Mouse (Mus musculus): Measurements from ENCODE around the gene Ptprd. TPM values are rescaled to one million over a fixed set of nuclear protein-coding genes. Genes with fewer than 3 reads are reported as not detected.
A peak's percentile ranks its signal among the peaks of the same experiment; 100 is the strongest.
"Not testable (repeated sequence)": the region's sequence is repeated elsewhere in the genome, so short reads cannot be mapped to it uniquely, and the experiment has no call there.

Ptprd gene
- polyA plus RNA-seq, 1 experiment from 2014 or later = 76.0 TPM

DNA sequence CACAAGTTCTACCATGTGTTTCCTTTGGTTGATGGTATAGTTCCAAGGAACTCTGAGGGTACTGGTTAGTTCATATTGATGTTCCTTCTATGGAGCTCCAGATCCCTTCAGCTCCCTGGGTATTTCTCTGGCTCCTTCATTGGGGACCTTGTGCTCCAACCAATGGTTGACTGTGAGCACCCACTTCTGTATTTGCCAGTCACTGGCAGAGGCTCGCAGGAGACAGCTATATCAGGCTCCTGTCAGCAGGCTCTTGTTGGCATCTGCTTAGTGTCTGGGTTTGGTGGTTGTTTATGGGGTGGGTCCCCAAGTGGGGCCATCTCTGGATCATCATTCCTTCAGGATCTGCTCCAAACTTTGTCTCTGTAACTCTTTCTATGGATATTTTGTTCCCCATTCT lies 414.4 kb downstream of the Ptprd start:
- not testable (repeated sequence) for H3K27ac ChIP-seq (replicated peaks; ENCODE audit: low read depth, low read length); H3K4me1 ChIP-seq (ENCODE audit: control insufficient read depth, insufficient read depth, low read length); ATAC-seq (ENCODE audit: low FRiP score, low TSS enrichment); H3K4me3 ChIP-seq (replicated peaks; ENCODE audit: low read depth, low read length); DNase-seq; H3K9ac ChIP-seq (replicated peaks; ENCODE audit: low read length); H3K27me3 ChIP-seq (ENCODE audit: control insufficient read depth, insufficient read depth, low read length); H3K4me2 ChIP-seq (ENCODE audit: low read length); H3K9me3 ChIP-seq (ENCODE audit: control insufficient read depth, low read length); H3K36me3 ChIP-seq (ENCODE audit: control insufficient read depth, insufficient read depth, low read length)
- 87% methylated on average over 1 of the region's 1 CpGs for WGBS

DNA sequence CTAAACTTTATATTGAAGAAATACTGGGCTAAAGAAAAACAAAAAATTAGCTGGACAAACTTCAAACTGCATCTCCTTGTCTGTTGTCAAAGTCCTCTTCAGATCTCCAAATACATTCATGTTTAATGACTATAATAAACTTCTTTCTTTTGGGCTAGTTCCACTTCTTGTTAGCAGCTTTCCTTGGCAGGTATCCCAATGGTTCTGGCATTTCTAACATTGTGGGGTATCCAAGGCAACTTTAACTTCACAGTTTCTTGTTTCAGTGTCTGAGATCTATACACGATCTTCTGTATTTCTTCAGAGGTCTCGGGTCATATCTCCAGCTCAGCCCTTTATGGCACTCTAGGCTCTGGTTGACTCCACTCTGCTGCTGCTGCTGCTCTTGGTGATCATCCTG lies 434.5 kb downstream of the Ptprd start:
- no peak for DNase-seq
- Histone ChIP-seq H3K4me3 (replicated peaks; ENCODE audit: low read depth, low read length) (no peak overlapping the region), H3K27me3 (ENCODE audit: control insufficient read depth, insufficient read depth, low read length) (no peaks in the 10 kb centered on the region), H3K27ac (replicated peaks; ENCODE audit: low read depth, low read length) (no peak overlapping the region), H3K4me2 (ENCODE audit: low read length) (no peak overlapping the region), H3K36me3 (ENCODE audit: control insufficient read depth, insufficient read depth, low read length) (no peaks in the 10 kb centered on the region), H3K4me1 (ENCODE audit: control insufficient read depth, insufficient read depth, low read length) (no peaks in the 10 kb centered on the region), H3K9me3 (ENCODE audit: control insufficient read depth, low read length) (no peaks in the 10 kb centered on the region), H3K9ac (replicated peaks; ENCODE audit: low read length) (no peak overlapping the region)
- 87% methylated on average over 2 of the region's 2 CpGs for WGBS
- ATAC-seq (ENCODE audit: low FRiP score, low TSS enrichment) = no peak

DNA sequence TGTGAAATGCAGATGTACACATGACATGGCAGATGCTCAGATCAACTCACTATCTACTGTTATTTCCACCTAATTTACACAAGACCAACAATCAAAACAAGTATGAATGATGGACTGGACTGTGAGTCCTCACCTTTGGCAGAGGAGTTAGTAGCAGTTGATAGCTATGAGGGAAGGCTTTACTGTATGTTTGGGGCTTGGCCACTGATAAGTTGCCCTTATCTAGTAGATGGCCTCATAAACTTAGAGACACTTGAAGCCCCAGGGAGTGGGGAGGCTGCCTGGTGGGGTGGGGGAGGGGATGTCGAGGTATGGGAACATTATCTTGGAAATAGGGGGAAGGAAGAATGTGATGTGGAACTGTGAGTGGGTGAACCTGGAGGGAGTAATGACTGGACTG lies 448.0 kb downstream of the Ptprd start:
- DNase-seq (no peak), ATAC-seq (ENCODE audit: low FRiP score, low TSS enrichment) (no peak)
- Histone ChIP-seq H3K9me3 (ENCODE audit: control insufficient read depth, low read length) (no peaks in the 10 kb centered on the region), H3K4me1 (ENCODE audit: control insufficient read depth, insufficient read depth, low read length) (no peaks in the 10 kb centered on the region), H3K9ac (replicated peaks; ENCODE audit: low read length) (no peak overlapping the region), H3K27ac (replicated peaks; ENCODE audit: low read depth, low read length) (no peak overlapping the region), H3K36me3 (ENCODE audit: control insufficient read depth, insufficient read depth, low read length) (no peaks in the 10 kb centered on the region), H3K4me2 (ENCODE audit: low read length) (no peak overlapping the region), H3K27me3 (ENCODE audit: control insufficient read depth, insufficient read depth, low read length) (no peaks in the 10 kb centered on the region), H3K4me3 (replicated peaks; ENCODE audit: low read depth, low read length) (no peak overlapping the region)
- WGBS = 81% methylated on average over 1 of the region's 1 CpGs

DNA sequence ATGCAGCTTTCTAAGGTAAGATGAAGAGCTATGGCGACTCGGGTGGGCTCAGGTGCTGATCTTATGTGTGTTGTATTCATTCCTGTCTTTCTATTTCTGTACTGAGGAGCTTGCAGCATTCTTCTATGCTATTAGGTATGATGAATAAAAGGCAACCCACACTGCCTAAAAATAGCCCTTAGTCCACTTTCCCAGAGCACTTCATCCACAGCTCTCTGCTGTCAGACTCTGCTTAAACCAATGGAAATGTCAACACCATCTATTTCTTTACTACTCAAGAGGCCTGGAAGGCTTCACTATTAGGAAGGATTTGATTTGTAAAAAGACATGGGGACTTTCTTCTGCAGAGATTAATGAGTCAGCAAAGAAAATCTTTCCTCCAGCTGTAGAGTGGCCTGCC lies 468.4 kb downstream of the Ptprd start:
- WGBS = 86% methylated on average over 2 of the region's 2 CpGs
- H3K4me1 ChIP-seq (ENCODE audit: control insufficient read depth, insufficient read depth, low read length) = no peaks in the 10 kb centered on the region
- no peak overlapping the region for H3K4me2 ChIP-seq (ENCODE audit: low read length)
- H3K36me3 ChIP-seq (ENCODE audit: control insufficient read depth, insufficient read depth, low read length) = no peaks in the 10 kb centered on the region
- H3K9ac ChIP-seq (replicated peaks; ENCODE audit: low read length) = no peak overlapping the region
- H3K27me3 ChIP-seq (ENCODE audit: control insufficient read depth, insufficient read depth, low read length) = no peaks in the 10 kb centered on the region
- H3K27ac ChIP-seq (replicated peaks; ENCODE audit: low read depth, low read length) = no peak overlapping the region
- no peak for DNase-seq
- no peak for ATAC-seq (ENCODE audit: low FRiP score, low TSS enrichment)
- H3K4me3 ChIP-seq (replicated peaks; ENCODE audit: low read depth, low read length) = no peak overlapping the region
- no peaks in the 10 kb centered on the region for H3K9me3 ChIP-seq (ENCODE audit: control insufficient read depth, low read length)

DNA sequence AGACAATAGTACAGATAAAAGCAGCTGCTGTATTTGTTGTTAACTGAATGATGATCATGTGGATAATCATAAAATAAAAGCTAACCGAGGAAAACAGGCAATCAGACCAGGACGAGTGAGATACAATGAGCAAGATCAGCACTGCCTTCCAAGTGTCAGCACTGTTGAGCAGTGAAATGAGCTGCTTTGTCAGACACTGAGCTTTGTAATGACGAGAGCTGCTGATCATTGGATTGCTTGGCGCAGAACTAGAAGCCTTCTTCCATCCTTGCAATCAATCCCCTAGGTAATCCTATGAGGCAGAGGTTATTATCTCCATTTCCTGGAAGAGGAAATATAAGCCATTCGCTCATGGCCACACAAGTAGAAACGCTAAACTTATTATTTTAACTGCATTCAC lies 489.9 kb downstream of the Ptprd start:
- WGBS = 59% methylated on average over 6 of the region's 6 CpGs
- Histone ChIP-seq H3K4me1 (ENCODE audit: control insufficient read depth, insufficient read depth, low read length) (peaks cover 2% of the 10 kb centered on the region; the same call in 1 of the 2 replicates), H3K27me3 (ENCODE audit: control insufficient read depth, insufficient read depth, low read length) (no peaks in the 10 kb centered on the region), H3K4me3 (replicated peaks; ENCODE audit: low read depth, low read length) (no peak overlapping the region), H3K4me2 (ENCODE audit: low read length) (no peak overlapping the region; the same call in 1 of the 2 replicates), H3K9ac (replicated peaks; ENCODE audit: low read length) (no peak overlapping the region), H3K27ac (replicated peaks; ENCODE audit: low read depth, low read length) (peak overlapping the region; percentile 70), H3K9me3 (ENCODE audit: control insufficient read depth, low read length) (no peaks in the 10 kb centered on the region), H3K36me3 (ENCODE audit: control insufficient read depth, insufficient read depth, low read length) (no peaks in the 10 kb centered on the region)
- DNase-seq = peak; percentile 45
- no peak for ATAC-seq (ENCODE audit: low FRiP score, low TSS enrichment)

DNA sequence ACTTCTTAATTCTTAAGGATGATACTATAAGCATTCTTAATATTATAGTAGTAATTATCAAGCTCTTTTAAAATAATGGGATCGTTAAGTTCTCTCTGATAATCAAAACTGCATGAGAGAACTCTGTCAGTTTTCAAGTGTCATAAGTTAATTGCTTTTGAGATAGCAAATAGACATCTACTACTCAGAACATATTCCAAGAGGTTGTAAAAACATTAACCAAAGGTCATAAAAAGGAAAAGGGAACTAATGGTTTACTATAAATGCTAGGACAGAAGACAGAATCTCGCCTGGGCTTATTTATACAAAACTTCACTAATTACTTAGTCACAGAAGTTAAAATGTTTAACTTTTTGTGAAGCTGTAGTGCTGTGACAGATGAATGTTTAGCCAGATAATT lies 494.0 kb downstream of the Ptprd start:
- Histone ChIP-seq H3K4me3 (replicated peaks; ENCODE audit: low read depth, low read length) (no peak overlapping the region), H3K27ac (replicated peaks; ENCODE audit: low read depth, low read length) (no peak overlapping the region), H3K27me3 (ENCODE audit: control insufficient read depth, insufficient read depth, low read length) (no peaks in the 10 kb centered on the region), H3K4me1 (ENCODE audit: control insufficient read depth, insufficient read depth, low read length) (peaks cover 2% of the 10 kb centered on the region; the same call in 1 of the 2 replicates), H3K4me2 (ENCODE audit: low read length) (no peak overlapping the region), H3K36me3 (ENCODE audit: control insufficient read depth, insufficient read depth, low read length) (no peaks in the 10 kb centered on the region), H3K9ac (replicated peaks; ENCODE audit: low read length) (no peak overlapping the region), H3K9me3 (ENCODE audit: control insufficient read depth, low read length) (no peaks in the 10 kb centered on the region)
- 77% methylated on average over 2 of the region's 2 CpGs for WGBS
- ATAC-seq (ENCODE audit: low FRiP score, low TSS enrichment) = no peak
- DNase-seq = no peak

DNA sequence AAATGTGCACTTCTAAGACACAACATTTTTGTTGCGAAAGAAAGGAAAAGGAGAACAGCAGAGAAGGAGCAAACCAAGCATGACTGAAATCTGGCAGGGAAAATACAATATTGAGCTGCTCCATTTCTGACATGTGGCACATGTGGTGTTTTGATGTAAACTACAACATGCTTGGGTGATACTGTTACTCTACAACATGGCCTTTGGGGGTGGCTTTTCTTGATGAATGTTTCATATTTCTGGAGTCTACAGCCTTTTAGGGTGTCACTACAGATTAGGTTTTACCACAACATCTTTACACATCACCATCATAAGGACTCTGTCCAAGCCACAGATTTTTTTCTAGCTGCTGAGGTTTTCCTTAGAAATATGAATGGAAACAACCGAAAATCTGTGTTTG lies 501.5 kb downstream of the Ptprd start:
- no peak overlapping the region for H3K4me3 ChIP-seq (replicated peaks; ENCODE audit: low read depth, low read length)
- no peaks in the 10 kb centered on the region for H3K9me3 ChIP-seq (ENCODE audit: control insufficient read depth, low read length)
- H3K27me3 ChIP-seq (ENCODE audit: control insufficient read depth, insufficient read depth, low read length) = no peaks in the 10 kb centered on the region
- H3K4me2 ChIP-seq (ENCODE audit: low read length) = no peak overlapping the region
- no peaks in the 10 kb centered on the region for H3K4me1 ChIP-seq (ENCODE audit: control insufficient read depth, insufficient read depth, low read length)
- DNase-seq (no peak), ATAC-seq (ENCODE audit: low FRiP score, low TSS enrichment) (no peak)
- H3K36me3 ChIP-seq (ENCODE audit: control insufficient read depth, insufficient read depth, low read length) = no peaks in the 10 kb centered on the region
- H3K9ac ChIP-seq (replicated peaks; ENCODE audit: low read length) = no peak overlapping the region
- WGBS = 90% methylated on average over 2 of the region's 2 CpGs
- no peak overlapping the region for H3K27ac ChIP-seq (replicated peaks; ENCODE audit: low read depth, low read length)

DNA sequence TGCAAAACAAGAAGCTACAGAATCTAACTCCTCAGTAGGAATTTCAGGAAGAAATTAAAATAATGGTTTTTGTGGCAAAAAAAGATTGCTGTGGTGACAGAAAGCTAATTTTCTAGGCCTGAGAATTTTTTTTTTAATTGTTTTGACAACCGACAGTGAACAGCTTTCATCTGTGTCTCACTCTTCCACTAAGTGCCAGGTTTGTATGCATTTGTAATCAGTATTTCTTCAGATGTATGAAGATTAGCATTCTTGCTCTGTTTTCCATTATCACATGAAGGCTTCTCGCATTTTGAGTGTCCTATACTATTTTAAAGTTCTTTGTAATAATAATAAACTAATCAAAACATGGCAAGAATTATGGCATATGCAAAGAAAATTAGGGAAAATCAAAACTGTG lies 513.5 kb downstream of the Ptprd start:
- ATAC-seq (ENCODE audit: low FRiP score, low TSS enrichment) (no peak), DNase-seq (no peak)
- H3K27ac ChIP-seq (replicated peaks; ENCODE audit: low read depth, low read length) = no peak overlapping the region
- no peaks in the 10 kb centered on the region for H3K36me3 ChIP-seq (ENCODE audit: control insufficient read depth, insufficient read depth, low read length)
- no peak overlapping the region for H3K9ac ChIP-seq (replicated peaks; ENCODE audit: low read length)
- no peaks in the 10 kb centered on the region for H3K27me3 ChIP-seq (ENCODE audit: control insufficient read depth, insufficient read depth, low read length)
- H3K4me2 ChIP-seq (ENCODE audit: low read length) = no peak overlapping the region
- 49% methylated on average over 2 of the region's 2 CpGs for whole genome bisulfite sequencing
- H3K4me3 ChIP-seq (replicated peaks; ENCODE audit: low read depth, low read length) = no peak overlapping the region
- peaks cover 4% of the 10 kb centered on the region; the same call in 1 of the 2 replicates for H3K4me1 ChIP-seq (ENCODE audit: control insufficient read depth, insufficient read depth, low read length)
- no peaks in the 10 kb centered on the region for H3K9me3 ChIP-seq (ENCODE audit: control insufficient read depth, low read length)

DNA sequence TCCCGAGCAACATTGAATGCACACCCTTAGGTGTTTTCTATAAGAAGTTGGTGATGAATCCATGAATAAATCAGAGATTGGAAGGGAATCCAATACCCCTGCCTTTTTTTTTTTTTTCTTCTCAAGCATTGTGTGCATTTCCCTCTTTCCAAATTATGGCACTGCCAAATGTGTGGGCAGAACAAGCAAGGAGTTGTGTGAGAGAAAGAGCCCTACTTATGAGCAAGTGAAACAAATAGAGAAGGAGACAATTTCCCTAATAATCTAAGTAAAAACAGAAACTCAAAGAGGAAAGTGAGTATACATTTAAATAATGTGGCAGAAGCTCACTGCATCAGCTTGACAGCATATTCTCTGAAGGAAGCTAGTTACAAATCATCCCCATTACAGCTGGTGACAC lies 536.0 kb downstream of the Ptprd start:
- Histone ChIP-seq H3K4me3 (replicated peaks; ENCODE audit: low read depth, low read length) (no peak overlapping the region), H3K27me3 (ENCODE audit: control insufficient read depth, insufficient read depth, low read length) (no peaks in the 10 kb centered on the region), H3K9me3 (ENCODE audit: control insufficient read depth, low read length) (no peaks in the 10 kb centered on the region), H3K36me3 (ENCODE audit: control insufficient read depth, insufficient read depth, low read length) (no peaks in the 10 kb centered on the region), H3K27ac (replicated peaks; ENCODE audit: low read depth, low read length) (no peak overlapping the region), H3K9ac (replicated peaks; ENCODE audit: low read length) (no peak overlapping the region), H3K4me1 (ENCODE audit: control insufficient read depth, insufficient read depth, low read length) (no peaks in the 10 kb centered on the region), H3K4me2 (ENCODE audit: low read length) (no peak overlapping the region)
- WGBS = 39% methylated on average over 1 of the region's 1 CpGs
- no peak for ATAC-seq (ENCODE audit: low FRiP score, low TSS enrichment)
- DNase-seq = no peak
